Mouse (Mus musculus) forebrain, embryonic 11.5 days (tissue): ENCODE measurements around the gene Psmc3ip. TPM values are rescaled to one million over a fixed set of nuclear protein-coding genes. Genes with fewer than 3 reads are reported as not detected.
A peak's percentile ranks its signal among the peaks of the same experiment; 100 is the strongest.
"Not testable (repeated sequence)": the region's sequence is repeated elsewhere in the genome, so short reads cannot be mapped to it uniquely, and the experiment has no call there.

Experiments
- ATAC-seq: fragments of 200-750 bp; cut with Nextera tagmentation; replicated peaks from 2 replicates; pipeline ENCODE4 v1.8.0; 2017; ENCODE audit warnings: moderate TSS enrichment; ENCODE audit not compliant: low FRiP score
- DNase-seq: peaks from one replicate; pipeline ENCODE4 v3.0.0-alpha.2; 2017; ENCODE audit warnings: low spot score
- H3K27ac ChIP-seq: fragments of 300-500 bp; sonication (generic); 2 replicates; pipeline ENCODE4 v1.5.1; 2014; ENCODE audit warnings: low read depth, low read length
- H3K27me3 ChIP-seq: fragments of 300-500 bp; sonication (generic); 2 replicates; pipeline ENCODE4 v1.6.1; 2014; ENCODE audit warnings: mild to moderate bottlenecking, low read length, mixed read lengths; ENCODE audit not compliant: control insufficient read depth, insufficient read depth
- H3K36me3 ChIP-seq: fragments of 300-500 bp; sonication (generic); 2 replicates; pipeline ENCODE4 v1.6.1; 2014; ENCODE audit warnings: mild to moderate bottlenecking, low read length, moderate library complexity, mixed read lengths; ENCODE audit not compliant: control insufficient read depth, insufficient read depth
- H3K4me1 ChIP-seq: fragments of 300-500 bp; sonication (generic); replicated peaks from 2 replicates; pipeline ENCODE4 v1.6.1; 2014; ENCODE audit warnings: low read length, mixed read lengths; ENCODE audit not compliant: control insufficient read depth, insufficient read depth
- H3K4me2 ChIP-seq: fragments of 300-500 bp; sonication (generic); 2 replicates; pipeline ENCODE4 v1.6.1; 2014; ENCODE audit warnings: low read depth, mild to moderate bottlenecking, low read length, moderate library complexity, mixed read lengths; ENCODE audit not compliant: severe bottlenecking
- H3K4me3 ChIP-seq: fragments of 300-500 bp; sonication (generic); 2 replicates; pipeline ENCODE4 v1.5.1; 2014; ENCODE audit warnings: low read depth, low read length
- H3K9ac ChIP-seq: fragments of 300-500 bp; sonication (generic); 2 replicates; pipeline ENCODE4 v1.6.1; 2014; ENCODE audit warnings: low read length
- H3K9me3 ChIP-seq: fragments of 300-500 bp; sonication (generic); 2 replicates; pipeline ENCODE4 v1.6.1; 2016; ENCODE audit warnings: low read length, mixed read lengths; ENCODE audit not compliant: control insufficient read depth
- WGBS: fragments of 180-500 bp; shearing (Covaris S2); extraction: QIAGEN DNeasy Blood & Tissue Kit; methylation state at CpG from one replicate; pipeline ENCODE4 v1.1.7; 2014; 5-methylcytosine and 5-hydroxymethylcytosine counted together
- polyA plus RNA-seq: library from polyadenylated mRNA; unstranded; fragments of >200 nt; fragmentation: Nextera tagmentation; extraction: Ambion mirVana; gene quantifications from 2 replicates; pipeline ENCODE4 v1.2.1, GENCODE M21; 2014

The Psmc3ip gene
- polyA plus RNA-seq, 1 experiment from 2014 or later, result 74.1 TPM

DNA sequence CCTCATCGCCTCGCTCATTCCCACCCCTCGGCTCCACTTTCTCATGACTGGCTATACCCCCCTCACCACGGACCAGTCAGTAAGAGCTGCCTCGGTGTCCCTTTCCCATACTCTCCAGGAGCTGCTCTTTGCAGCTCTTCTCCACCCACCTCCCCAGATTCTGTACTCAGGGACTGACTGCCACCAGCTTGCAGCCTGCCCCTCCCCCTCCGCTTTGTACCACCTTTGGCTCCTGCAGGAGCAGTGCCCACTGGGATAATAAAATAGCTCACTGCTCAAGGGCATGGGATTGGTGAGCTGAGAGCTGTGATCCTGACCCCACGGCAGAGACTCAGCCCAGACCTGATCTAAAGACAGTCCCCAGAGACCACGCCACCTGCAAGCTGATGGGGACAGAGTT lies 29.3 kb upstream of the Psmc3ip start:
- ATAC-seq, H3K27ac ChIP-seq, DNase-seq, H3K27me3 ChIP-seq, H3K4me1 ChIP-seq, H3K4me2 ChIP-seq, H3K9me3 ChIP-seq, H3K4me3 ChIP-seq, H3K9ac ChIP-seq: not testable (repeated sequence)
- WGBS, result 95% methylated on average over 8 of the region's 8 CpGs
- peaks cover 15% of the 10 kb centered on the region for H3K36me3 ChIP-seq

GRCm38 (mm10) chr11:101120545-101121188 lies 25.4 kb upstream of the Psmc3ip start:
- 26% methylated on average over 19 of the region's 19 CpGs for WGBS

DNA sequence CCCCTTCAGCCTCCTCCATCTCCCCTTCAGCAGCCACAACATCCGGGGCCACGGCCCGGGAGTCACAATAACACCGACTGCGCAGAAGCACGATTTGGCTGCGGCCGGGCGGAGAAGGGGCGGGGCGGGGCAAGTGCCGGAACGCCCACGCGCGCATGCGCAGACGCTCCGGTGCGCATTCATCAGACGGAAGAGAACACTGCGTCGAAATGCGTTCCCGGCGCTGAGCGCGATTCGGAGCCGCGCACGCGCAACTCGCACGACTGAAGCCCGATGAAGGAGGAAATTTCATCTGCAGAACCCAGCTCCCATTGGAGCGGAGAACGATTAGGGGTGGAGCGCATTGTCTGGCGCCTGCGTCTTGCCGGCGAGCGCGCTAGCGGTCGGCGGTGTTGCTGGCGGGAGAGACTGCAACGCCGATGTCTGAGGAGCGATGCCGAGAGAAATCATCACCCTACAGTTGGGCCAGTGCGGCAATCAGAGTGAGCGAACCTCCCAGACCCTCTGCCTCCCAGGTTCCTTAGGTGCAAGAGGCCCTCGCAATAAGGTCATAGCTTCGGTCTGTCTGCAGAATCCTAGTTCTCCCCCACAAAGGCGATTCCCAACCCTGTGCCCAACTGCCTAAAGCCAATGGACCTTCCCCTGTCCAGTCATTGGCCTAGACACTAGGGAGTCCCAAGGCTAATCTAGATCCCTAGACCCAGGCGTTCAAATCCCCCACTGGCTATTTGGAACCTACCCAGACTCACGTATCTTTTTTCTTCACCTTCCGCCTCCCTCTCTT lies 24.7 kb upstream of the Psmc3ip start, which contains the start of the genes Retreg3 and Tubg1:
Gene Retreg3 (minus strand): TSS at position 133 of the 784 bp plus-strand sequence.
Gene Tubg1 (plus strand): TSS at position 178 of the 784 bp plus-strand sequence.
- Histone ChIP-seq H3K27me3 (no peaks in the 10 kb centered on the region), H3K27ac (peak within 1 kb of the TSS; percentile 80), H3K9ac (peak within 1 kb of the TSS; percentile 91), H3K4me2 (peak within 1 kb of the TSS; percentile 95), H3K4me3 (peak within 1 kb of the TSS; percentile 89), H3K9me3 (no peaks in the 10 kb centered on the region), H3K4me1 (peaks cover 15% of the 10 kb centered on the region; the same call in 1 of the 2 replicates), H3K36me3 (peaks cover 3% of the 10 kb centered on the region)
- ATAC-seq (peak; percentile 93), DNase-seq (peak; percentile 100)
- WGBS, result under 1% methylated on average over 61 of the region's 61 CpGs

More at GRCm38 (mm10) chr11:101120545-101121188, 25.4 kb upstream of the Psmc3ip start:
- Histone ChIP-seq H3K4me3 (peak overlapping the region; percentile 89), H3K36me3 (peaks cover 3% of the 10 kb centered on the region), H3K4me1 (peaks cover 14% of the 10 kb centered on the region; the same call in 1 of the 2 replicates), H3K27ac (peak overlapping the region; percentile 80; the same call in 1 of the 2 replicates), H3K9ac (peak overlapping the region; percentile 82), H3K27me3 (no peaks in the 10 kb centered on the region), H3K9me3 (no peaks in the 10 kb centered on the region), H3K4me2 (peak overlapping the region; percentile 92)
- DNase-seq (peak; percentile 57), ATAC-seq (no peak)

DNA sequence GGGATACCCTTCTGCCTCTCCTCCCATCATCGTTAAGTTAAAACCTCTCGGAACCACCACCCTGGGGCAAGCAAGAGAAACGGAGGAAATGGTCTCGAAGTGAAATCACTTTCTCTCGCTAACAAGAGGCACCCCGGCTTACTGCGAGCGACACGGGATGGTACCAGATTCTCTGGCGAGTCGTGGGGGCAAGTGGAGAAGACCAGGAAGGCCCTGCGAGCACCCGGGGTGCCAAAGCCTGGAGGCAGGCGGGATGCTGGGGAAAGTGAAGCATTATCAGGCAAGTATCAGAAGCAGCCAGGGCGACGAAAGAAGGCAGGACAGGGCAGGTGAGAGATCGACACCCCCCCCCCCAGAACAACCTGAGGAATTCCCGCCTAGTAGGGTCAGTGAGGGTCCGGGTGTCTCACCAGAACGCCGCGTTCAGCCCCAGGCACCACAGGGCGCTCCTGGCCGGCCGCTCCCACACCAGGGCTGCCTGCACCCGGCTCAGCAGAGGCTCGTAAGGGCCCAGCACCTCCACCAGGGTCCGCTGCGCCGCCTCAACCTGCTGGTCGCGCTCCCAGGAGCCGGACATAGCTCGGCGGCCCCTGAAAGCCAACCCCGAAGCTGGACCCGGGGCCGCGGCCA lies 24.0 kb upstream of the Psmc3ip start:
- H3K4me2 ChIP-seq, result peak overlapping the region; percentile 95
- peaks cover 3% of the 10 kb centered on the region for H3K36me3 ChIP-seq
- WGBS, result under 1% methylated on average over 37 of the region's 39 CpGs
- peak overlapping the region; percentile 77 for H3K27ac ChIP-seq
- H3K4me1 ChIP-seq, result peaks cover 15% of the 10 kb centered on the region; the same call in 1 of the 2 replicates
- ATAC-seq (peak; percentile 79; the same call in 1 of the 2 replicates), DNase-seq (no peak)
- H3K9ac ChIP-seq, result peak overlapping the region; percentile 91
- no peaks in the 10 kb centered on the region for H3K27me3 ChIP-seq
- H3K9me3 ChIP-seq, result no peaks in the 10 kb centered on the region
- peak overlapping the region; percentile 89 for H3K4me3 ChIP-seq

DNA sequence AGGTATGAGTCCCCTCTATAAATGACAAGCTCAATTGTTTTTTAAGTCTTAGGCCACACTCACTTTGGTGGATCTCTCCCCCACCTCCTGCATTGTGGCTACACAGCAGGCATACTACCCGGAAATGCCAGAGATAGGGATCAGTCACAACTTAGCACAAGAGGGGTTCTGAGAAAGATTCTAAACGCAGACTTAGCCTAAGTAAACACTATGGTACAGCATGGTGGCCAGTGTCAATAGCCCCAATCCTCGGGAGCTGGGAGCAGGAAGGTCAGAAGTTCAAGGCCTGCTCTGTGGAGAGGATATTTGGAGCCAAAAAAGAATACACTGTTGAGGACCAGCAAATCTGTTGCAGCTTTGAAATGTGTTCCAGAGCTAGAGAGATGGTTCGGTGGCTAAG lies 22.9 kb upstream of the Psmc3ip start:
- WGBS, result 53% methylated on average over 4 of the region's 4 CpGs
- Histone ChIP-seq H3K27ac (no peak overlapping the region), H3K4me2 (peak overlapping the region; percentile 95), H3K9me3 (no peaks in the 10 kb centered on the region), H3K4me1 (peaks cover 15% of the 10 kb centered on the region; the same call in 1 of the 2 replicates), H3K27me3 (no peaks in the 10 kb centered on the region), H3K36me3 (no peaks in the 10 kb centered on the region), H3K4me3 (peak overlapping the region; percentile 89; the same call in 1 of the 2 replicates), H3K9ac (no peak overlapping the region; the same call in 1 of the 2 replicates)
- ATAC-seq (no peak), DNase-seq (no peak)

DNA sequence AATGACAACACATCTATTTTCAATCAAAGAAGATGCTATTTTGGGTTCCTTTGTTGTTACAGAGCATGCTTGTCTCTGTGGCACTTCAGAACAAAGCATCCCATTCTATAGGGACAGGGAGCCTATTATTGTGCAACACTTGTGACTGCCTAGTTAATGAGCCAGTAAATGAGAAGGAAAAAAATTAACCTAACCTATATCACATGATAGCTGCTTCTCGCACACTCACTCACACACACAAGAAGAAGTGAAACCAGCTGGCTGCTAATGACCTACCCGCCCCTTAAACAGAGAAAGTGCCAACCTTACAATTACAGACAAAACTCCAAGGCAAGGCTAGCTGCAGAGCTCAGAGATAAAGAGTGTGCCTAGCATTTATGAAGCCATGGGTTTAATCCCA lies 20.3 kb upstream of the Psmc3ip start:
- no peak for ATAC-seq
- no peak overlapping the region for H3K4me2 ChIP-seq
- no peaks in the 10 kb centered on the region for H3K9me3 ChIP-seq
- 49% methylated on average over 2 of the region's 2 CpGs for WGBS
- no peak for DNase-seq
- H3K27ac ChIP-seq, result peak overlapping the region; percentile 33; the same call in 1 of the 2 replicates
- no peaks in the 10 kb centered on the region for H3K36me3 ChIP-seq
- H3K4me3 ChIP-seq, result no peak overlapping the region
- peaks cover 12% of the 10 kb centered on the region; the same call in 1 of the 2 replicates for H3K4me1 ChIP-seq
- no peak overlapping the region for H3K9ac ChIP-seq
- no peaks in the 10 kb centered on the region for H3K27me3 ChIP-seq

GRCm38 (mm10) chr11:101112186-101112585 lies 16.9 kb upstream of the Psmc3ip start:
- H3K4me3 ChIP-seq, result no peak overlapping the region
- H3K9me3 ChIP-seq, result no peaks in the 10 kb centered on the region
- no peak for DNase-seq
- H3K27ac ChIP-seq, result no peak overlapping the region
- H3K4me2 ChIP-seq, result no peak overlapping the region
- ATAC-seq, result no peak
- peaks cover 6% of the 10 kb centered on the region; the same call in 1 of the 2 replicates for H3K4me1 ChIP-seq
- H3K27me3 ChIP-seq, result no peaks in the 10 kb centered on the region
- no peaks in the 10 kb centered on the region for H3K36me3 ChIP-seq
- no peak overlapping the region for H3K9ac ChIP-seq
- WGBS, result 90% methylated on average over 3 of the region's 3 CpGs

- Histone ChIP-seq H3K9ac (no peak overlapping the region), H3K27me3 (no peaks in the 10 kb centered on the region), H3K4me2 (no peak overlapping the region), H3K36me3 (no peaks in the 10 kb centered on the region), H3K27ac (no peak overlapping the region), H3K4me1 (peaks cover 6% of the 10 kb centered on the region; the same call in 1 of the 2 replicates), H3K4me3 (no peak overlapping the region), H3K9me3 (no peaks in the 10 kb centered on the region)
- ATAC-seq, result no peak
- 90% methylated on average over 4 of the region's 4 CpGs for WGBS
- DNase-seq, result no peak
Measured at GRCm38 (mm10) chr11:101111178-101111577, 15.9 kb upstream of the Psmc3ip start.
